Mouse (Mus musculus): ENCODE results near the gene Ric3.

Gene Ric3

GRCm38 (mm10) chr7:109000315-109000954, 82.7 kb downstream of the Ric3 start:
- no peak for DNase-seq

GRCm38 (mm10) chr7:108996156-108996555, 87.0 kb downstream of the Ric3 start:
- no peak for DNase-seq

DNA sequence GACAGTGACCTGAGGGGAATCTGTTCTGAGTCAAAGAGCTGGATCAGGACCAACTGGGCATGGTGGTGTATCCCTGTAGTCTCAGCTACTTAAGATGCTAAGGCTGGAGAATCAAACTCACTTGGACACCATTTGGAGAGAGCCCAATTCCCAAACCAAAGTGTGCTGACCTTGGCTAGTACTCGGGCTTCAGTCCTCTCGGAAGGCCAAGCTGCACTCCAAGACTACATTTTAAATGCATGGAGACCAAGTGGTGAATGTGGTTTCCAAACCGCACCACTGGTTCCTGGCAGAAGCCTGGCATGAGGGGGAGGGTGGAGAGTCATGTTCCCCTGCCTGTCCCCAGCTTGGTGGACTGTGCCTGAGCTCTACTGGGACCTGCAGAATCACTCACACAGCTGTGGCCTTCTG, 89.2 kb downstream of the Ric3 start:
- DNase-seq = no peak

GRCm38 (mm10) chr7:108993230-108993629, 89.9 kb downstream of the Ric3 start:
- DNase-seq = peak; percentile 20

DNA sequence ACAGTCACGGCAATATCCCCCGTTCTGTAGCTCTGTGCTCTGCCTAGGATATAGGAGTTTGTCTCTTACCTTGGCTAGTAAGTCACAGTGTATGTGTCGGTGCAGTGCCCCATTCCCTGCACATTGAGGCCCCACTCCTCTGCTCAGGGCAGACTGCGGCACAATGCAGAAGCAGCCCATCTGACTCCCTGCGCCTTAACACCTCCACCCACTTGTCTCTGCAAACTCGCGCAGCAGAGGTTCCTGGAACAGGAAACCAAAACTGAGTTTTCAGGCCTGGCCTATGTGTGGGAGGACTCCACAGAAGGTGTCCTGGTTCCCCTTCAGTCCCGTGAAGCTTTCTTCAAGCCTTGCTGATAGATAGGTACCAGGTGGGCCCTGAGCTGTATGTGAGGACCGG, 91.9 kb downstream of the Ric3 start:
- no peak for DNase-seq

DNA sequence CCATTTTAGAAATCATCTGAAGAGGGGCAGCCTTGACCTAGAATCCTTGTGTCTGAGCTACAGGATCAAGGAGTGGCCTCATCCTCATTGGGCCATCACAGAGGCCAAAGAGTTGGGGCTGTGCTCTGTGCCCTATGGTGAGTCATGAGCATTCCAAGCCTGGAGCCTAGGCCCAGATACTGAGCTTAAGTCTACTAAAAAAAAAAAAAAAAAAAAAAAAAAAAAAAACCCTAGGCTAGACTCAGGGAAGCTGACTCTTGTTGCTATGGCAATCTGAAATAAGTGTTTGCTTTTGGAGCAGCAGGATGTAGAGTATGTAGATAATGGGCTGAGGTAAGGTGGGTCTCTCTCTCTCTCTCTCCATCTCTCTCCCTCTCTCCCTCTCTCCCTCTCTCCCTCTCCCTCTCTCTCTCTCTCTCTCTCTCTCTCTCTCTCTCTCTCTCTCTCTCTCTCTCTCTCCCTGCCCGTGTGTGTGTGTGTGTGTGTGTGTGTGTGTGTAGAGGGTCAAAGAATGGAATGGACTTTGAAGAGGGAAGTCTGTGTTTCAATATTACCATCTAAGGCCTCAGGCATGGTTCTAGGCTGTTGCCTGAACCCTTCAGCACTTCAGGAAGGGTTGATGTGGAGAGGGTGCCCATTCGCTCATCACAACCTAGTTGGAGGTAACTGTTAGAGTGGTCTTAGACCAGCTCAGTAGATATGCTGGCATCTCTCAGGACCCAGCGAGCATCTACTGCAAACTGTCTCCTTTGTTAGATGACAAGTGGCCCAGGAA, 97.0 kb downstream of the Ric3 start:
- no peak for DNase-seq

Measured in kidney, postnatal 14 days (tissue).